Mouse (Mus musculus) bone marrow, adult 2 months (tissue): ENCODE measurements around the gene Commd7.

ENCODE experiments used
- CTCF ChIP-seq: fragments of 200-500 bp; IDR thresholded peaks from 2 replicates; pipeline ENCODE4 v1.5.1; 2011; ENCODE audit warnings: low read length, control low read depth; ENCODE audit not compliant: control insufficient read depth, insufficient read depth
- POLR2A ChIP-seq: fragments of 200-500 bp; IDR thresholded peaks from 2 replicates; pipeline ENCODE4 v1.6.1; 2011; ENCODE audit warnings: low read depth, mild to moderate bottlenecking, control low read depth, low read length, borderline replicate concordance; ENCODE audit not compliant: control insufficient read depth

- TF ChIP-seq CTCF (no peak), POLR2A (no peak)
Measured at GRCm38 (mm10) chr2:153568013-153568412, 64.6 kb downstream of the Commd7 start.
